Mouse (Mus musculus): ENCODE measurements around the gene Pde4dip.

The Pde4dip gene

GRCm38 (mm10) chr3:97649469-97649868 lies 239.0 kb downstream of the Pde4dip start:
- DNase-seq (ENCODE audit: low spot score in 2 of 2): no peak

- no peak for DNase-seq (ENCODE audit: low spot score in 2 of 2)
Observed at GRCm38 (mm10) chr3:97649022-97649421, 239.5 kb downstream of the Pde4dip start.

GRCm38 (mm10) chr3:97648518-97648917 lies 240.0 kb downstream of the Pde4dip start:
- no peak for DNase-seq (ENCODE audit: low spot score in 2 of 2)

- no peak for DNase-seq (ENCODE audit: low spot score in 2 of 2)
Observed at GRCm38 (mm10) chr3:97642001-97642400, 246.5 kb downstream of the Pde4dip start.

- DNase-seq (ENCODE audit: low spot score in 2 of 2): no peak
Observed at GRCm38 (mm10) chr3:97641396-97641795, 247.1 kb downstream of the Pde4dip start.

All from right cerebral cortex, postnatal 36 days (tissue).